Mouse (Mus musculus) midbrain, embryonic 15.5 days (tissue): ENCODE measurements around the gene Purb. TPM values are rescaled to one million over a fixed set of nuclear protein-coding genes. Genes with fewer than 3 reads are reported as not detected.
A peak's percentile ranks its signal among the peaks of the same experiment; 100 is the strongest.

Experiments used
- ATAC-seq: fragments of 200-750 bp; cut with Nextera tagmentation; replicated peaks from 2 replicates; pipeline ENCODE4 v1.8.0; 2017; ENCODE audit warnings: moderate TSS enrichment
- H3K27ac ChIP-seq: fragments of 300-500 bp; sonication (generic); 2 replicates; pipeline ENCODE4 v1.5.1; 2015; ENCODE audit warnings: mild to moderate bottlenecking, inconsistent platforms
- H3K27me3 ChIP-seq: fragments of 300-500 bp; sonication (generic); replicated peaks from 2 replicates; pipeline ENCODE4 v1.6.1; 2015; ENCODE audit warnings: inconsistent platforms
- H3K36me3 ChIP-seq: fragments of 300-500 bp; sonication (generic); replicated peaks from 2 replicates; pipeline ENCODE4 v1.6.1; 2015; ENCODE audit warnings: inconsistent platforms
- H3K4me1 ChIP-seq: fragments of 300-500 bp; sonication (generic); 2 replicates; pipeline ENCODE4 v1.6.1; 2015; ENCODE audit warnings: inconsistent platforms
- H3K4me2 ChIP-seq: fragments of 300-500 bp; sonication (generic); 2 replicates; pipeline ENCODE4 v1.6.1; 2015; ENCODE audit warnings: inconsistent platforms, mild to moderate bottlenecking, moderate library complexity
- H3K4me3 ChIP-seq: fragments of 300-500 bp; sonication (generic); 2 replicates; pipeline ENCODE4 v1.5.1; 2015; ENCODE audit warnings: mild to moderate bottlenecking, inconsistent platforms
- H3K9ac ChIP-seq: fragments of 300-500 bp; sonication (generic); 2 replicates; pipeline ENCODE4 v1.6.1; 2015; ENCODE audit warnings: mild to moderate bottlenecking, inconsistent platforms
- H3K9me3 ChIP-seq: fragments of 300-500 bp; sonication (generic); 2 replicates; pipeline ENCODE4 v1.6.1; 2016; ENCODE audit warnings: inconsistent platforms
- WGBS: fragments of 180-500 bp; shearing (Covaris S2); methylation state at CpG from one replicate; pipeline ENCODE4 v1.1.7; 2015; ENCODE audit warnings: mixed read lengths; 5-methylcytosine and 5-hydroxymethylcytosine counted together
- polyA plus RNA-seq: library from polyadenylated mRNA; unstranded; fragments of >200 nt; fragmentation: Nextera tagmentation; extraction: Ambion mirVana; gene quantifications from 2 replicates; pipeline ENCODE4 v1.2.1, GENCODE M21; 2015

Gene Purb
- polyA plus RNA-seq, 1 experiment from 2014 or later, result 11.4 TPM

GRCm38 (mm10) chr11:6480681-6481405 is 5.1 kb upstream of the Purb start:
- Histone ChIP-seq H3K9ac (no peak overlapping the region), H3K27me3 (no peaks in the 10 kb centered on the region), H3K4me3 (no peak overlapping the region), H3K4me1 (no peaks in the 10 kb centered on the region), H3K9me3 (no peaks in the 10 kb centered on the region), H3K36me3 (no peaks in the 10 kb centered on the region), H3K27ac (no peak overlapping the region), H3K4me2 (no peak overlapping the region)
- no peak for ATAC-seq
- WGBS, result 80% methylated on average over 13 of the region's 13 CpGs

GRCm38 (mm10) chr11:6480191-6480590 is 4.5 kb upstream of the Purb start:
- Histone ChIP-seq H3K27me3 (no peaks in the 10 kb centered on the region), H3K9ac (no peak overlapping the region), H3K4me2 (no peak overlapping the region), H3K4me1 (no peaks in the 10 kb centered on the region), H3K36me3 (no peaks in the 10 kb centered on the region), H3K4me3 (no peak overlapping the region), H3K9me3 (no peaks in the 10 kb centered on the region), H3K27ac (no peak overlapping the region)
- WGBS, result 79% methylated on average over 7 of the region's 7 CpGs
- ATAC-seq, result no peak

- no peak overlapping the region for H3K27ac ChIP-seq
- 79% methylated on average over 2 of the region's 2 CpGs for WGBS
- peaks cover 5% of the 10 kb centered on the region for H3K4me1 ChIP-seq
- H3K36me3 ChIP-seq, result no peaks in the 10 kb centered on the region
- ATAC-seq, result no peak
- no peaks in the 10 kb centered on the region for H3K9me3 ChIP-seq
- H3K9ac ChIP-seq, result no peak overlapping the region
- no peaks in the 10 kb centered on the region for H3K27me3 ChIP-seq
- H3K4me3 ChIP-seq, result no peak overlapping the region
- H3K4me2 ChIP-seq, result no peak overlapping the region
These were observed 3.5 kb upstream of the Purb start for GRCm38 (mm10) chr11:6479231-6479630.

GRCm38 (mm10) chr11:6477350-6477749 is 1.6 kb upstream of the Purb start:
- no peak overlapping the region for H3K4me2 ChIP-seq
- 100% methylated on average over 1 of the region's 1 CpGs for WGBS
- H3K4me1 ChIP-seq, result peaks cover 20% of the 10 kb centered on the region
- no peaks in the 10 kb centered on the region for H3K36me3 ChIP-seq
- H3K27me3 ChIP-seq, result no peaks in the 10 kb centered on the region
- H3K9me3 ChIP-seq, result no peaks in the 10 kb centered on the region
- H3K27ac ChIP-seq, result no peak overlapping the region
- no peak overlapping the region for H3K9ac ChIP-seq
- no peak for ATAC-seq
- no peak overlapping the region for H3K4me3 ChIP-seq

GRCm38 (mm10) chr11:6476876-6477275 is 1.2 kb upstream of the Purb start:
- no peaks in the 10 kb centered on the region for H3K36me3 ChIP-seq
- no peak overlapping the region for H3K4me2 ChIP-seq
- no peak for ATAC-seq
- no peak overlapping the region for H3K4me3 ChIP-seq
- H3K27ac ChIP-seq, result no peak overlapping the region
- no peaks in the 10 kb centered on the region for H3K27me3 ChIP-seq
- WGBS, result 71% methylated on average over 6 of the region's 6 CpGs
- H3K9ac ChIP-seq, result no peak overlapping the region
- H3K4me1 ChIP-seq, result peaks cover 23% of the 10 kb centered on the region
- no peaks in the 10 kb centered on the region for H3K9me3 ChIP-seq

- Histone ChIP-seq H3K4me3 (peak overlapping the region; percentile 99), H3K27ac (peak overlapping the region; percentile 98), H3K27me3 (no peaks in the 10 kb centered on the region), H3K9ac (peak overlapping the region; percentile 90), H3K4me1 (peaks cover 40% of the 10 kb centered on the region), H3K4me2 (peak overlapping the region; percentile 90), H3K36me3 (no peaks in the 10 kb centered on the region), H3K9me3 (no peaks in the 10 kb centered on the region)
- WGBS, result under 1% methylated on average over 107 of the region's 109 CpGs
- peak; percentile 64 for ATAC-seq
These were observed 614 bp downstream of the Purb start for GRCm38 (mm10) chr11:6474874-6475731.

GRCm38 (mm10) chr11:6474381-6474780 is 1.3 kb downstream of the Purb start:
- Histone ChIP-seq H3K27me3 (no peaks in the 10 kb centered on the region), H3K27ac (peak overlapping the region; percentile 98), H3K4me1 (peaks cover 44% of the 10 kb centered on the region), H3K36me3 (no peaks in the 10 kb centered on the region), H3K9ac (peak overlapping the region; percentile 90), H3K9me3 (no peaks in the 10 kb centered on the region), H3K4me2 (peak overlapping the region; percentile 90), H3K4me3 (peak overlapping the region; percentile 99)
- WGBS, result 38% methylated on average over 6 of the region's 6 CpGs
- no peak for ATAC-seq

- peak overlapping the region; percentile 40 for H3K4me3 ChIP-seq
- H3K4me2 ChIP-seq, result peak overlapping the region; percentile 90
- H3K27me3 ChIP-seq, result no peaks in the 10 kb centered on the region
- peak overlapping the region; percentile 48 for H3K9ac ChIP-seq
- H3K4me1 ChIP-seq, result peaks cover 62% of the 10 kb centered on the region
- H3K9me3 ChIP-seq, result no peaks in the 10 kb centered on the region
- 0 out of 2 replicates have a peak overlapping the region, but pooled peaks have one; percentile 25 for H3K27ac ChIP-seq
- no peak for ATAC-seq
- H3K36me3 ChIP-seq, result no peaks in the 10 kb centered on the region
These were observed 3.6 kb downstream of the Purb start for GRCm38 (mm10) chr11:6472076-6472475.

- peak overlapping the region; percentile 40 for H3K4me3 ChIP-seq
- ATAC-seq, result no peak
- H3K36me3 ChIP-seq, result 0 out of 2 replicates have a peak, but pooled peaks cover 1% of the 10 kb centered on the region
- no peaks in the 10 kb centered on the region for H3K9me3 ChIP-seq
- peaks cover 64% of the 10 kb centered on the region for H3K4me1 ChIP-seq
- peak overlapping the region; percentile 90 for H3K4me2 ChIP-seq
- WGBS, result 24% methylated on average over 1 of the region's 1 CpGs
- no peaks in the 10 kb centered on the region for H3K27me3 ChIP-seq
- no peak overlapping the region for H3K27ac ChIP-seq
- peak overlapping the region; percentile 48 for H3K9ac ChIP-seq
These were observed 4.2 kb downstream of the Purb start for GRCm38 (mm10) chr11:6471493-6471892.

GRCm38 (mm10) chr11:6471054-6471453 is 4.7 kb downstream of the Purb start:
- peaks cover 64% of the 10 kb centered on the region for H3K4me1 ChIP-seq
- H3K9ac ChIP-seq, result peak overlapping the region; percentile 38; the same call in 1 of the 2 replicates
- H3K4me3 ChIP-seq, result peak overlapping the region; percentile 40
- H3K27ac ChIP-seq, result 0 out of 2 replicates have a peak overlapping the region, but pooled peaks have one; percentile 10
- WGBS, result 54% methylated on average over 2 of the region's 2 CpGs
- H3K4me2 ChIP-seq, result peak overlapping the region; percentile 90
- 0 out of 2 replicates have a peak, but pooled peaks cover 6% of the 10 kb centered on the region for H3K36me3 ChIP-seq
- no peaks in the 10 kb centered on the region for H3K9me3 ChIP-seq
- no peak for ATAC-seq
- H3K27me3 ChIP-seq, result no peaks in the 10 kb centered on the region

- Histone ChIP-seq H3K4me1 (peaks cover 52% of the 10 kb centered on the region), H3K9ac (no peak overlapping the region), H3K4me3 (no peak overlapping the region), H3K4me2 (peak overlapping the region; percentile 25), H3K27me3 (no peaks in the 10 kb centered on the region), H3K36me3 (0 out of 2 replicates have a peak, but pooled peaks cover 6% of the 10 kb centered on the region), H3K9me3 (no peaks in the 10 kb centered on the region), H3K27ac (no peak overlapping the region)
- 79% methylated on average over 2 of the region's 2 CpGs for WGBS
- ATAC-seq, result no peak
These were observed 7.2 kb downstream of the Purb start for GRCm38 (mm10) chr11:6468541-6468940.

- Histone ChIP-seq H3K4me1 (peaks cover 24% of the 10 kb centered on the region), H3K9me3 (no peaks in the 10 kb centered on the region), H3K9ac (no peak overlapping the region), H3K4me2 (no peak overlapping the region), H3K36me3 (0 out of 2 replicates have a peak, but pooled peaks cover 6% of the 10 kb centered on the region), H3K27me3 (no peaks in the 10 kb centered on the region), H3K4me3 (no peak overlapping the region), H3K27ac (no peak overlapping the region)
- ATAC-seq, result peak; percentile 81
- WGBS, result 17% methylated on average over 4 of the region's 4 CpGs
These were observed 10.6 kb downstream of the Purb start for GRCm38 (mm10) chr11:6465122-6465521.
